Mouse (Mus musculus): ENCODE data around the gene Vat1. TPM values are rescaled to one million over a fixed set of nuclear protein-coding genes. Genes with fewer than 3 reads are reported as not detected.
"Not testable (repeated sequence)": the region's sequence is repeated elsewhere in the genome, so short reads cannot be mapped to it uniquely, and the experiment has no call there.

Vat1 gene
- polyA plus RNA-seq, 2 experiments, result 63.3 to 88.0 TPM

GRCm38 (mm10) chr11:101477552-101478211 lies 11.7 kb upstream of the Vat1 start:
- Histone ChIP-seq H3K4me1 (ENCODE audit: control insufficient read depth, insufficient read depth, low read length) (no peaks in the 10 kb centered on the region), H3K36me3 (ENCODE audit: control insufficient read depth, insufficient read depth, low read length) (no peaks in the 10 kb centered on the region), H3K9ac (ENCODE audit: low read depth, low read length, severe bottlenecking) (no peak overlapping the region), H3K4me2 (replicated peaks; ENCODE audit: low read depth, low read length, severe bottlenecking) (no peak overlapping the region), H3K27ac (replicated peaks; ENCODE audit: low read depth, low read length) (no peak overlapping the region), H3K4me3 (replicated peaks; ENCODE audit: low read length) (no peak overlapping the region), H3K9me3 (ENCODE audit: control insufficient read depth, low read length) (no peaks in the 10 kb centered on the region), H3K27me3 (ENCODE audit: control insufficient read depth, insufficient read depth, low read length) (no peaks in the 10 kb centered on the region)
- WGBS, result 55% methylated on average over 10 of the region's 10 CpGs
- no peak for DNase-seq (ENCODE audit: low spot score)
- TF ChIP-seq POLR2A (IDR thresholded peaks at IDR 0.05; ENCODE audit: borderline replicate concordance, extremely low read depth, insufficient read depth, insufficient read length), result no peak
- ATAC-seq (ENCODE audit: low FRiP score, low read depth), result no peak

- 36% methylated on average over 4 of the region's 4 CpGs for WGBS
- no peak for ATAC-seq (ENCODE audit: low FRiP score, low read depth)
Observed at GRCm38 (mm10) chr11:101477194-101477551, 11.1 kb upstream of the Vat1 start.

GRCm38 (mm10) chr11:101476361-101476760 lies 10.3 kb upstream of the Vat1 start:
- 86% methylated on average over 4 of the region's 4 CpGs for WGBS

More at GRCm38 (mm10) chr11:101477194-101477551, 11.1 kb upstream of the Vat1 start:
- Histone ChIP-seq H3K4me2 (replicated peaks; ENCODE audit: low read depth, low read length, severe bottlenecking) (no peak overlapping the region), H3K9ac (ENCODE audit: low read depth, low read length, severe bottlenecking) (no peak overlapping the region), H3K27ac (replicated peaks; ENCODE audit: low read depth, low read length) (no peak overlapping the region), H3K27me3 (ENCODE audit: control insufficient read depth, insufficient read depth, low read length) (no peaks in the 10 kb centered on the region), H3K4me3 (replicated peaks; ENCODE audit: low read length) (no peak overlapping the region), H3K4me1 (ENCODE audit: control insufficient read depth, insufficient read depth, low read length) (no peaks in the 10 kb centered on the region), H3K9me3 (ENCODE audit: control insufficient read depth, low read length) (no peaks in the 10 kb centered on the region), H3K36me3 (ENCODE audit: control insufficient read depth, insufficient read depth, low read length) (no peaks in the 10 kb centered on the region)
- no peak for TF ChIP-seq POLR2A (IDR thresholded peaks at IDR 0.05; ENCODE audit: borderline replicate concordance, extremely low read depth, insufficient read depth, insufficient read length)
- DNase-seq (ENCODE audit: low spot score), result no peak

GRCm38 (mm10) chr11:101474298-101474697 lies 8.3 kb upstream of the Vat1 start:
- no peak overlapping the region for H3K9ac ChIP-seq (ENCODE audit: low read depth, low read length, severe bottlenecking)
- no peak overlapping the region for H3K4me3 ChIP-seq (replicated peaks; ENCODE audit: low read length)
- no peak overlapping the region for H3K4me2 ChIP-seq (replicated peaks; ENCODE audit: low read depth, low read length, severe bottlenecking)
- DNase-seq (ENCODE audit: low spot score) (no peak), ATAC-seq (ENCODE audit: low FRiP score, low read depth) (no peak)
- TF ChIP-seq POLR2A (IDR thresholded peaks at IDR 0.05; ENCODE audit: borderline replicate concordance, extremely low read depth, insufficient read depth, insufficient read length), result no peak
- WGBS, result 82% methylated on average over 5 of the region's 5 CpGs
- no peak overlapping the region for H3K27ac ChIP-seq (replicated peaks; ENCODE audit: low read depth, low read length)
- no peaks in the 10 kb centered on the region for H3K4me1 ChIP-seq (ENCODE audit: control insufficient read depth, insufficient read depth, low read length)
- H3K9me3 ChIP-seq (ENCODE audit: control insufficient read depth, low read length), result no peaks in the 10 kb centered on the region
- no peaks in the 10 kb centered on the region for H3K27me3 ChIP-seq (ENCODE audit: control insufficient read depth, insufficient read depth, low read length)
- H3K36me3 ChIP-seq (ENCODE audit: control insufficient read depth, insufficient read depth, low read length), result no peaks in the 10 kb centered on the region

More at GRCm38 (mm10) chr11:101476361-101476760, 10.3 kb upstream of the Vat1 start:
- not testable (repeated sequence) for H3K9me3 ChIP-seq (ENCODE audit: control insufficient read depth, low read length); H3K4me3 ChIP-seq (replicated peaks; ENCODE audit: low read length); DNase-seq (ENCODE audit: low spot score); H3K27me3 ChIP-seq (ENCODE audit: control insufficient read depth, insufficient read depth, low read length); ATAC-seq (ENCODE audit: low FRiP score, low read depth); H3K4me2 ChIP-seq (replicated peaks; ENCODE audit: low read depth, low read length, severe bottlenecking); H3K4me1 ChIP-seq (ENCODE audit: control insufficient read depth, insufficient read depth, low read length); H3K9ac ChIP-seq (ENCODE audit: low read depth, low read length, severe bottlenecking); H3K27ac ChIP-seq (replicated peaks; ENCODE audit: low read depth, low read length); H3K36me3 ChIP-seq (ENCODE audit: control insufficient read depth, insufficient read depth, low read length)

- H3K4me1 ChIP-seq (ENCODE audit: control insufficient read depth, insufficient read depth, low read length); DNase-seq (ENCODE audit: low spot score); H3K27me3 ChIP-seq (ENCODE audit: control insufficient read depth, insufficient read depth, low read length); H3K4me3 ChIP-seq (replicated peaks; ENCODE audit: low read length); H3K27ac ChIP-seq (replicated peaks; ENCODE audit: low read depth, low read length); H3K36me3 ChIP-seq (ENCODE audit: control insufficient read depth, insufficient read depth, low read length); H3K9ac ChIP-seq (ENCODE audit: low read depth, low read length, severe bottlenecking); H3K4me2 ChIP-seq (replicated peaks; ENCODE audit: low read depth, low read length, severe bottlenecking); H3K9me3 ChIP-seq (ENCODE audit: control insufficient read depth, low read length); ATAC-seq (ENCODE audit: low FRiP score, low read depth): not testable (repeated sequence)
- WGBS, result 80% methylated on average over 1 of the region's 1 CpGs
Observed at GRCm38 (mm10) chr11:101473686-101474085, 7.7 kb upstream of the Vat1 start.

GRCm38 (mm10) chr11:101472336-101472735 lies 6.3 kb upstream of the Vat1 start:
- Histone ChIP-seq H3K27me3 (ENCODE audit: control insufficient read depth, insufficient read depth, low read length) (no peaks in the 10 kb centered on the region), H3K36me3 (ENCODE audit: control insufficient read depth, insufficient read depth, low read length) (no peaks in the 10 kb centered on the region), H3K9me3 (ENCODE audit: control insufficient read depth, low read length) (no peaks in the 10 kb centered on the region), H3K9ac (ENCODE audit: low read depth, low read length, severe bottlenecking) (no peak overlapping the region), H3K27ac (replicated peaks; ENCODE audit: low read depth, low read length) (no peak overlapping the region), H3K4me3 (replicated peaks; ENCODE audit: low read length) (no peak overlapping the region), H3K4me2 (replicated peaks; ENCODE audit: low read depth, low read length, severe bottlenecking) (no peak overlapping the region), H3K4me1 (ENCODE audit: control insufficient read depth, insufficient read depth, low read length) (peaks cover 6% of the 10 kb centered on the region)
- no peak for TF ChIP-seq POLR2A (IDR thresholded peaks at IDR 0.05; ENCODE audit: borderline replicate concordance, extremely low read depth, insufficient read depth, insufficient read length)
- ATAC-seq (ENCODE audit: low FRiP score, low read depth), result no peak
- DNase-seq (ENCODE audit: low spot score), result no peak
- 36% methylated on average over 7 of the region's 7 CpGs for WGBS

All from limb, embryonic 14.5 days (tissue).